Mouse (Mus musculus): ENCODE data around the gene Iqcf3.

Gene Iqcf3

GRCm38 (mm10) chr9:106512729-106513450, 48.5 kb downstream of the Iqcf3 start:
- in situ Hi-C loops (cut with MboI, MseI): no loop called here

GRCm38 (mm10) chr9:106509356-106509755, 52.1 kb downstream of the Iqcf3 start:
- in situ Hi-C loops (cut with MboI, MseI): loop anchor here in 1 of 2 experiments (10.0 kb wide), 1 partner anchor 1065 kb away; no protein-coding TSS in a partner anchor

- in situ Hi-C loops (cut with MboI, MseI): loop anchor here in 1 of 2 experiments (10.0 kb wide), 1 partner anchor 1059 kb away; no protein-coding TSS in a partner anchor
Observed at GRCm38 (mm10) chr9:106504246-106504645, 57.2 kb downstream of the Iqcf3 start.

GRCm38 (mm10) chr9:106501846-106502245, 59.6 kb downstream of the Iqcf3 start:
- in situ Hi-C loops (cut with MboI, MseI): loop anchor here in 1 of 2 experiments (10.0 kb wide), 1 partner anchor 1057 kb away; no protein-coding TSS in a partner anchor

GRCm38 (mm10) chr9:106499667-106500066, 61.8 kb downstream of the Iqcf3 start, which contains the start of gene Iqcf1:
Gene Iqcf1 (plus strand): TSS chr9:106499967.
- in situ Hi-C loops (cut with MboI, MseI): loop anchor here in 1 of 2 experiments (10.0 kb wide), 1 partner anchor 1055 kb away; no protein-coding TSS in a partner anchor

GRCm38 (mm10) chr9:106487602-106488001, 73.8 kb downstream of the Iqcf3 start:
- in situ Hi-C loops (cut with MboI, MseI): loop anchor here in 1 of 2 experiments (10.0 kb wide), 1 partner anchor 843 kb away; the partner anchor contains the start of gene Pik3r4

- in situ Hi-C loops (cut with MboI, MseI): loop anchor here in 1 of 2 experiments (10.0 kb wide), 1 partner anchor 840 kb away; the partner anchor contains the start of gene Pik3r4
Observed at GRCm38 (mm10) chr9:106485076-106485475, 76.4 kb downstream of the Iqcf3 start.

GRCm38 (mm10) chr9:106483606-106484005, 77.8 kb downstream of the Iqcf3 start:
- in situ Hi-C loops (cut with MboI, MseI): loop anchor here in 1 of 2 experiments (10.0 kb wide), 1 partner anchor 839 kb away; the partner anchor contains the start of gene Pik3r4

GRCm38 (mm10) chr9:106483136-106483535, 78.3 kb downstream of the Iqcf3 start:
- in situ Hi-C loops (cut with MboI, MseI): loop anchor here in 1 of 2 experiments (10.0 kb wide), 1 partner anchor 838 kb away; the partner anchor contains the start of gene Pik3r4

GRCm38 (mm10) chr9:106482578-106483115, 78.8 kb downstream of the Iqcf3 start:
- in situ Hi-C loops (cut with MboI, MseI): loop anchor here in 1 of 2 experiments (10.0 kb wide), 1 partner anchor 838 kb away; the partner anchor contains the start of gene Pik3r4

GRCm38 (mm10) chr9:106481676-106482075, 79.8 kb downstream of the Iqcf3 start:
- in situ Hi-C loops (cut with MboI, MseI): loop anchor here in 1 of 2 experiments (10.0 kb wide), 1 partner anchor 837 kb away; the partner anchor contains the start of gene Pik3r4

GRCm38 (mm10) chr9:106481075-106481474, 80.4 kb downstream of the Iqcf3 start:
- in situ Hi-C loops (cut with MboI, MseI): loop anchor here in 1 of 2 experiments (10.0 kb wide), 1 partner anchor 836 kb away; the partner anchor contains the start of gene Pik3r4

- in situ Hi-C loops (cut with MboI, MseI): loop anchor here in 1 of 2 experiments (10.0 kb wide), 1 partner anchor 836 kb away; the partner anchor contains the start of gene Pik3r4
Observed at GRCm38 (mm10) chr9:106480541-106480940, 80.9 kb downstream of the Iqcf3 start.

- in situ Hi-C loops (cut with MboI, MseI): loop anchor here (5.0 to 10.0 kb wide), 3 partner anchors 36 to 1497 kb away; partner anchors contain the start of gene Uba7 (in 1 of the 2)
Observed at GRCm38 (mm10) chr9:106478101-106478500, 83.3 kb downstream of the Iqcf3 start.

- in situ Hi-C loops (cut with MboI, MseI): loop anchor here (5.0 to 10.0 kb wide), 3 partner anchors 35 to 1497 kb away; partner anchors contain the start of gene Uba7 (in 1 of the 2)
Observed at GRCm38 (mm10) chr9:106477649-106478048, 83.8 kb downstream of the Iqcf3 start.

- in situ Hi-C loops (cut with MboI, MseI): loop anchor here (5.0 to 10.0 kb wide), 3 partner anchors 35 to 1498 kb away; partner anchors contain the start of gene Uba7 (in 1 of the 2)
Observed at GRCm38 (mm10) chr9:106476924-106477484, 84.4 kb downstream of the Iqcf3 start, which contains the start of gene Parp3. Gene Parp3 (minus strand): TSS chr9:106476949.

- in situ Hi-C loops (cut with MboI, MseI): loop anchor here (5.0 to 10.0 kb wide), 3 partner anchors 34 to 1499 kb away; partner anchors contain the start of gene Uba7 (in 1 of the 2)
Observed at GRCm38 (mm10) chr9:106476002-106476923, 85.2 kb downstream of the Iqcf3 start.

GRCm38 (mm10) chr9:106475663-106476001, 85.8 kb downstream of the Iqcf3 start, which contains the start of gene Rrp9:
Gene Rrp9 (plus strand): TSS chr9:106475963.
- in situ Hi-C loops (cut with MboI, MseI): loop anchor here (5.0 to 10.0 kb wide), 3 partner anchors 33 to 1499 kb away; partner anchors contain the start of gene Uba7 (in 1 of the 2)

- in situ Hi-C loops (cut with MboI, MseI): loop anchor here (5.0 to 10.0 kb wide), 3 partner anchors 33 to 1500 kb away; partner anchors contain the start of gene Uba7 (in 1 of the 2)
Observed at GRCm38 (mm10) chr9:106475046-106475445, 86.4 kb downstream of the Iqcf3 start.
